Mouse (Mus musculus) R1 (cell line): Measurements from ENCODE around the gene Gfer.

Experiments used
- DNase-seq: peaks from one replicate; pipeline ENCODE4 v3.0.0-alpha.2; 2018; ENCODE audit warnings: low read depth, low spot score

Gene Gfer

DNA sequence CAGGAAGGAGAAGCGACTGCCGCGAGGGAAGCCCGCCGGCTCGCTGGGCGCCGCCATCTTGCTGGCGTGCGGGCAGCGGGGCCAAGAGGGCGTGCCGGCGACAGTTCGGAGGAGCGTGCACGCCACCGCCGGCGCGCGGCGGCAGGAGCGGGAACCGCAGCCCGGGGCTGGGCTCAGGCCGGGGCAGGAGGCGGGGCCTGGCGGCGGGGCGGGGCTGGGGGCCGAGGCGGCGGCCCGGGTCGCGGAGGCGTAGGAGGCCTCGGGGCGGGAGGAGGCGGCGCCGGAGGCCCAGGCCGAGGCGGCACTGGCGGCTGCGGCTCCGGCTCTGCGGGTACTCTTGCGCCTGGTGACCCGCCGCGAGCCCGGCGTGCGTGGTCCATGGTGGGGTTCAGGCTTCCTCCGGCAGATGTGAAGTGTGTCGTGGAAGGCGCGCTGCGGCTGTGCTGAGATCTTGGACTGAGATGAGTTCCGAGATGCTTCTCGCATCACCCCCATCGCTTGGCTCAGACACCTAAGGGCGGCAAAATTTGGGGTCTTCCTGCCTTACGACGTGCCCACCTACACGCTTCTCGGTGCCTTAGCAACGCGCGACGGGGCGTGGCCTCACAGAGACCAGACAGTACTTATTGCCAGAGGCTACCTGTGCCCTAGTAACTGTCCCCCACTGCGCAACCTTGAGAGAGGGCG is at the start of gene Gfer, which contains the start of gene Noxo1:
TSS of gene Gfer (minus strand) at position 146 of the 687 bp plus-strand sequence.
TSS of gene Noxo1 (plus strand) at position 224 of the 687 bp plus-strand sequence.
- peak; percentile 90 for DNase-seq

- no peak for DNase-seq
Observed at GRCm38 (mm10) chr17:24744381-24744780, 48.4 kb upstream of the Gfer start.

GRCm38 (mm10) chr17:24743896-24744295 is 47.9 kb upstream of the Gfer start:
- no peak for DNase-seq

DNA sequence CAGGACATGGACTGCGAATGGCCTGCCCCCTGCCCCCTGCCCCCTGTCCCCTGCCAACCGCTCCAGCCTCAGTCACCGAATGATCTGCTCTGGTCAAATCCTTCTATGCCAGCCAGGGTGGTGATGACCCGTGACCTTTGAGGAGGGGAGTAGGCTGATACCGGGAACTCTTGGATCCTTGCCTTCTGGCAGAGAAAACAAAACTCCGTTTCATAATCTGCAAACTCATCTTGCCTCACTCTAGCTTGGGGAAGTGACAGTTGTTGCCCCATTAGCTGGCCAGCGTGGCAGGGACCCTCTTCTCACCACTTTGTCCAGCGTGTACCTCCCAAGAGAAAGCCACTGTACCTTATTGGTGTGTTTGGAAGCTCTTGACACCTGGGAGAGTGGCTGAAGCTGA is 46.4 kb upstream of the Gfer start:
- DNase-seq, result no peak

DNA sequence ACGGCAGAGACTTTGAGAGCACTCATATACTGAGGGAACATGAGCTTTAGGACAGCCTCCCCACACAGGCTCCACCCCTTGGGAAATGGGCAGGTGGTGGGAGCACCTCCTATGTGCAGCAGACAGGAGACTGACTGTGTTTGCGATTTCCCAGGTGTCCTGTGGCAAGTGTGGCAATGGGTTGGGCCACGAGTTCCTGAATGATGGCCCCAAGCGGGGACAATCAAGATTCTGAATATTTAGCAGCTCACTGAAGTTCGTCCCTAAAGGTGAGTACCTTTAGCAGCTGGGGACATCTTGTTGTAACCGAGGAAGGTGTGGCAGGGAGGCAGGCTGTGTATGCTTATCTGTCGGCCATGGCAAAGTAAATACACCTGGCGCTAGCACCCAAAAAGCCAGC is 44.0 kb upstream of the Gfer start:
- DNase-seq, result no peak

- DNase-seq, result no peak
Observed at GRCm38 (mm10) chr17:24738238-24738637, 42.3 kb upstream of the Gfer start.

DNA sequence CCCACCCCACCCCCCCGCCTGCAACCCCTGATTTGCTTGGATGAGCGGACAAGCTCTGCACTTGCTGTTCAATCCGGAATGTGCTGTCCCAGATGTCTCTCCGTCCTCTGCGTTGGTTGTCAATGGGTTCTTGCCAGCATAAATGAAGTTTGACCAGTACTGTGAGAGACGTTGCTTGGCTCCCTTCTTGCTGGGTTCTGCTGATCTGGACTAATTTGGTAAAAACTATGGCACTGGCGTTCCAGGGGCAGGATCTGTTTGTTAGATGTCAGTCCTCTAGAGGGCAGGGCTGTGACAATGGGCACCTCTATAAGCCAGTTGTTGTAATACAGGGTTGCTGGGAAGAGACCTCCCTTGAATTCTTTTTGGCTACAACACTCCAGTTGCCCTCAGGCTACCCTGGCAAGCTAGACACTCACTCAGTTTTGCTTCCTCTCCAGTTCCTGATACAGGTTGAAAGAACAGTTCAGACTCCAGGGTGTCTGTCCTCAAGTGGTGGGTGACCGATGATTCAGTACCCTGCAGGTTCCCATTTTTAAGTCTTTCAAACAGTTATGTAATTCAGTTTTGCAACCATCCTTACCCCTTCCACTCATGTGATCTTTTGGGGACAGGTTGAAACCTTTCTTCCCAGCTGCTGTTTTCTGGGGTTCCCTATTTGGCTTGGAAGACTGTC is 41.3 kb upstream of the Gfer start:
- no peak for DNase-seq

DNA sequence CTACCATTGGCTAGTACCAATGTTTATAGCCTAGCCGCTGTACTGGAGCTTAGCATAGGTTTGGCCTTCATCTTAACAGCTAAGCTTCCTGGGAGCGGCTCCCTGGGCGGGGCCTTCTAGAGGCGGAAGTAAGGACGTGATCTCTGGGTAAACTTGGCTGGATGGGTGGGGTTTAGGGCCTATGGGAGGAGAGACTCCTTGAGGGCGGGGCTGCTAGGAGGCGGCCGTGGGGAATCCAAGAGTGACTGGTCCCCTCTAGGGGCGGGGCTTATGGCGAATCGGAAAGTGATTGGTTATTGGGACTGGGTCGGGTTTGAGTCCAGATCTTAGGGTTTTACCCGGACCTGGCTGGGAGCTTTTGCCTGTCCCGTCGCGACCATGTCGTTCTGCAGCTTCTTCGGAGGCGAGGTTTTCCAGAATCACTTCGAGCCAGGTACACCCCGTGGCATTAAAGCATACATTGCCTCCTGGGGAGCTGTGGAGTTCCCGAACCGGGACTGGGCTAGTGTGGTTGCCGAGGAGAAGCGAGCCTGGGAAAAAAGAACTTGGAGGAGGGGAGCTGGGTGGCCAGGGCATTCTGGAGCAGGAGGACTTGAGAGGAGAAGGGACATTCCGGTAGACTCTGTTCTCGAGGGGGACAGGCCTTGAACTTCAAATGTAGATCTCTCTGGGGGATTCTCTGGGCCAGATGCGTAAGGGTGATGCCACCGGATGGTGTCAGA is 40.5 kb upstream of the Gfer start, which contains the start of gene Msrb1:
TSS of gene Msrb1 (plus strand) at position 313 of the 722 bp plus-strand sequence.
- DNase-seq, result peak; percentile 100

GRCm38 (mm10) chr17:24735446-24735845 is 39.5 kb upstream of the Gfer start:
- DNase-seq, result no peak

- no peak for DNase-seq
Observed at GRCm38 (mm10) chr17:24734513-24734912, 38.6 kb upstream of the Gfer start.

GRCm38 (mm10) chr17:24733434-24734050 is 37.6 kb upstream of the Gfer start:
- no peak for DNase-seq

DNA sequence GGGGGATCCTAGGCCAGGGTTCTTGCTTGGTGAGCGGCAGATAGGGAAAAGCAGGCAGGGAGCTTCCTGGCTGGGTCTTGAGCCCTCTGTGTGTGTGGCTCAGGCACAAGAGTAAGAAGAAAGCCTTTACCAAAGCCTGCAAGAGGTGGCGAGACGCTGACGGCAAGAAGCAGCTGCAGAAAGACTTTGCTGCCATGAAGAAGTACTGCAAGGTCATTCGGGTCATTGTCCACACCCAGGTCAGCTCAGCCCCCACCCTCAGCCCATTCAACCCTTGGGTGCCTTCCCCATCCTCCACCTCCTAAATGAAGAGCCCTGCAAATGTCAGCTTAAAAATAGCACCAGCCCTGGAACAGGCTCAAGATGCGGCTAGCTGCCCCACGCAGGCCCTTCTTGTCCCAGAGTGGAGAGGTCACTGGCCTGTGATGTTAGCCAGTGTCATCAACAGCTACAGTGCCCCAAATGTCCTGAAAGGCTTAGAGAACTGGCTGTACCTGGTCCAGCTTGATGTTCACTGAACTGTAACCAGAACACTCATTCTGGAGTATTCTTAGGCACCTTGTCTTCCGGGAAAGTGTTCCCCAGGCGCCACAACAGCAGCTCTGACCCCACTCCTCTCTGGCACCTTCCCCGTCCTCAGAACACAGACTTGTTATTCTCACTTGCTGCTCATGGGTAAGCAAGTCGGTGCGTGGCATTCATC is 36.4 kb upstream of the Gfer start:
- no peak for DNase-seq

DNA sequence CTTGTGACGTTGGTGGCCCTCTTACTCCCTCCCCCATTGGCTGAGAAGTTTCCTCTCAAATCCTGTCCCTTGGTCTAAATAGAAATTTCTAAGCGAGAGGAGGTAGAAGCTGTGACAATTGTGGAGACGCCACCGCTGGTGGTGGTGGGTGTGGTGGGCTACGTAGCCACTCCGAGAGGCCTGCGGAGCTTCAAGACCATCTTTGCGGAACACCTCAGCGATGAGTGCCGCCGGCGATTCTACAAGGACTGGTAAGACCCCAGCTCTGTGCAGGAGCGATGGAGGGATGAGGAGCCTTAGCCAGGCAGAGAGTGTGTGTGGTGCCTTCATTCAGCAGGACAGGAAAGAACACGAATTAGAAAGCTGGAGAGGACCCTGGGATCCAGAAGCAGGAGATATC is 34.8 kb upstream of the Gfer start:
- no peak for DNase-seq

- no peak for DNase-seq
Observed at GRCm38 (mm10) chr17:24729067-24729466, 33.1 kb upstream of the Gfer start.

DNA sequence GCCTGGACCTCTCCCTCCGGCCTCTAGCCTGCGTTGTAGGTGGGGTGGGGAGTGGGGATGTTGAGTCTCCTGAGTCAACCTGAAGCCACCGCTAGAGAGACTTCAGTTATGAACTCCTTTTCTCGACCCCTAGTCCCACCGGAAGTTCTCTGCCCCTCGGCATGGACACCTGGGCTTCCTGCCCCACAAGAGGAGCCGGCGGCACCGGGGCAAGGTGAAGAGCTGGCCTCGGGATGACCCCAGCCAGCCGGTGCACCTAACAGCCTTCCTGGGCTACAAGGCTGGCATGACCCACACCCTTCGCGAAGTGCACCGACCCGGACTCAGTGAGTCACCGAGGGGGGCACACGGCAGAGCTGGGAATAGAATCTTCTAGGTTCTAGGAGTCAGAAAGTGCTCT is 32.2 kb upstream of the Gfer start:
- no peak for DNase-seq

DNA sequence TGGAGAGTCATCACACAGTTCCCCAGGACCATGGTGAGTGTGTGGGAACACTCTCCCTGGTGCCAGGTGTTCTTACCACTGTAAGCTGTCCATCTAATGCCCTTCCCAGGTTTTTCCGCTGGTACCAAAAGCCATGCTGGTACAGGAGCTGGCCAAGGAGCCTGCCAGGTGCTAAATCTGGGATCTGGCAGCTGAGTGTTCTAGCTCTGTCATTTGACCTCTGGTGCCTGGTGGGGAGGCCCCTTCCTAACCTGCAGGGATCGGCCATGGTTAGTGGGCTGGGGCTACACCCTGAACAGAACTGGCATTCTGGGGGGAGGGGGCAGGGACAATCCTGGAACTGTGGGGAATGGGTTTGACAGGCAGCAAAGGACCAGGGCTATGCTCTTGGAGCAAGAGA is 31.7 kb upstream of the Gfer start, which contains the start of gene Rpl3l:
TSS of gene Rpl3l (plus strand) at position 203 of the 400 bp plus-strand sequence.
- DNase-seq, result no peak

DNA sequence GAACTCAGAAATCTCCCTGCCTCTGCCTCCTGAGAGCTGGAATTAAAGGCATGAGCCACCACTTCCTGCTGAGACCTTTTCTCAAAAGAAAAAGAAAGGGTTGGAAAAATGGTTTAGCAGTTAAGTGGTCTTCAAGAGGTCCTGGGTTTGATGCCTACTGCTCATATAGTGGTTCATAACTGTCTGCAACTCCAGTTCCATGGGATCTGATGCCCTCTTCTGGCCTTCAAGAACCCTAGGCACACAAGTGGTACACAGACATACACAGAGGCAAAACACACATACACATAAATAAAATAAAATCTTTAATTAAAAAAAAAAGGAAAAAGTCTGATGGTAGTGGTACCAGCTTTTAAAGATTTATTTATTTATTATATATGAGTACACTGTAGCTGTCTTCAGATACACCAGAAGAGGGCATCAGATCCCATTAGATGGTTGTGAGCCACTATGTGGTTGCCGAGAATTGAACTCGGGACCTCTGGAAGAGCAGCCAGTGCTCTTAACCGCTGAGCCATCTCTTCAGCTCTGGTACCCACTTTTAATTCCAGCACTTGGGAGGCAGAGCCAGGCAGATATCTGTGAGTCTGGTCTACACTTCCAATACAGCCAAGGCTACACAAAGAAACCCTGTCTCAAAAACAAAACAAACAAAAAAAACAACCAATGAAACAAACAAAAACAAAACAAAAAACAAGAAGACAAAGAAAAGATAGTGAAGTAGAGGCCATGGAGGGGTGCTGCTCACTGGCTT is 29.9 kb upstream of the Gfer start:
- DNase-seq, result no peak

GRCm38 (mm10) chr17:24724184-24724583 is 28.2 kb upstream of the Gfer start, which contains the start of gene Ndufb10:
Ndufb10 (minus strand) TSS chr17:24724478.
- peak; percentile 94 for DNase-seq

DNA sequence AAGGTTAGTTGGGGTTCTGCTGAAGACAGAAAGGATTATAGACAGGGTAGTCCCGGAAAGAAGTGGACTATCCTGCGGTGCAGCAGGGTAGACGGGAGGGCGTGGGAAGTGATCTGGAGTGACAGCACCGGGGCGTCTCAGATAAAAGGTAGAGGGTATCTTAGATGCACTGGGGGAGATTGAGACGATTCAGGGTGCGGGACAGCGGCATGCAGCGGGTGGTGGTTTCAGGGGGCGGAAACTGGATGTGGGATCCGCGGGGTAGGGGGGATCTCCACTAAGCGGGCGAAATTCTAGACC is 27.9 kb upstream of the Gfer start:
- DNase-seq, result no peak

GRCm38 (mm10) chr17:24723122-24723880 is 27.3 kb upstream of the Gfer start:
- peak; percentile 50 for DNase-seq
